Mouse (Mus musculus) heart, embryonic 14.5 days (tissue): ENCODE data around the gene Zbtb40. TPM values are rescaled to one million over a fixed set of nuclear protein-coding genes. Genes with fewer than 3 reads are reported as not detected.

Experiments
- ATAC-seq: fragments of 200-750 bp; cut with Nextera tagmentation; 2 replicates; pipeline ENCODE4 v1.8.0; 2017; ENCODE audit warnings: low read depth, moderate TSS enrichment; ENCODE audit not compliant: insufficient number of reproducible peaks, insufficient read depth, low FRiP score
- H3K27ac ChIP-seq, 2 experiments: fragments of 200-500 bp in 1 of 2; fragments of 300-500 bp in 1 of 2; sonication (generic) in 1 of 2; replicated peaks in 1 of 2; 2 replicates each; pipeline ENCODE4 v1.5.1; 2012 to 2014; ENCODE audit warnings: low read depth in 2 of 2, low read length in 2 of 2, control low read depth in 1 of 2, mild to moderate bottlenecking in 1 of 2, mixed read lengths in 1 of 2; ENCODE audit not compliant: control insufficient read depth in 1 of 2, insufficient read depth in 1 of 2
- H3K27me3 ChIP-seq: fragments of 300-500 bp; sonication (generic); 2 replicates; pipeline ENCODE4 v1.6.1; 2014; ENCODE audit warnings: mild to moderate bottlenecking, low read length, control low read depth; ENCODE audit not compliant: control insufficient read depth, insufficient read depth
- H3K36me3 ChIP-seq: fragments of 300-500 bp; sonication (generic); 2 replicates; pipeline ENCODE4 v1.6.1; 2014; ENCODE audit warnings: mild to moderate bottlenecking, control low read depth, low read length, mixed read lengths; ENCODE audit not compliant: control insufficient read depth, insufficient read depth
- H3K4me1 ChIP-seq, 2 experiments: fragments of 200-500 bp in 1 of 2; fragments of 300-500 bp in 1 of 2; sonication (generic) in 1 of 2; 2 replicates each; pipeline ENCODE4 v1.6.1; 2012 to 2014; ENCODE audit warnings: low read length in 2 of 2, control low read depth in 1 of 2, mixed read lengths in 1 of 2; ENCODE audit not compliant: control insufficient read depth in 2 of 2, insufficient read depth in 2 of 2
- H3K4me2 ChIP-seq: fragments of 300-500 bp; sonication (generic); 2 replicates; pipeline ENCODE4 v1.6.1; 2014; ENCODE audit warnings: mild to moderate bottlenecking, low read length
- H3K4me3 ChIP-seq, 2 experiments: fragments of 200-500 bp in 1 of 2; fragments of 300-500 bp in 1 of 2; sonication (generic) in 1 of 2; 2 replicates each; pipeline ENCODE4 v1.5.1; 2012 to 2014; ENCODE audit warnings: low read length in 2 of 2, mild to moderate bottlenecking in 2 of 2, control low read depth in 1 of 2, low read depth in 1 of 2, moderate library complexity in 1 of 2; ENCODE audit not compliant: control insufficient read depth in 1 of 2, insufficient read depth in 1 of 2
- H3K9ac ChIP-seq: fragments of 300-500 bp; sonication (generic); 2 replicates; pipeline ENCODE4 v1.6.1; 2014; ENCODE audit warnings: mild to moderate bottlenecking, low read length
- H3K9me3 ChIP-seq: fragments of 300-500 bp; sonication (generic); 2 replicates; pipeline ENCODE4 v1.6.1; 2016; ENCODE audit warnings: low read length, control low read depth; ENCODE audit not compliant: control insufficient read depth
- WGBS: fragments of 180-500 bp; shearing (Covaris S2); extraction: QIAGEN DNeasy Blood & Tissue Kit; methylation state at CpG from one replicate; pipeline ENCODE4 v1.1.7; 2014; 5-methylcytosine and 5-hydroxymethylcytosine counted together
- polyA plus RNA-seq: library from polyadenylated mRNA; unstranded; fragments of >200 nt; fragmentation: Nextera tagmentation; extraction: Ambion mirVana; gene quantifications from 2 replicates; pipeline ENCODE4 v1.2.1, GENCODE M21; 2014

The Zbtb40 gene
- polyA plus RNA-seq, 1 experiment from 2014 or later: 2.3 TPM

DNA sequence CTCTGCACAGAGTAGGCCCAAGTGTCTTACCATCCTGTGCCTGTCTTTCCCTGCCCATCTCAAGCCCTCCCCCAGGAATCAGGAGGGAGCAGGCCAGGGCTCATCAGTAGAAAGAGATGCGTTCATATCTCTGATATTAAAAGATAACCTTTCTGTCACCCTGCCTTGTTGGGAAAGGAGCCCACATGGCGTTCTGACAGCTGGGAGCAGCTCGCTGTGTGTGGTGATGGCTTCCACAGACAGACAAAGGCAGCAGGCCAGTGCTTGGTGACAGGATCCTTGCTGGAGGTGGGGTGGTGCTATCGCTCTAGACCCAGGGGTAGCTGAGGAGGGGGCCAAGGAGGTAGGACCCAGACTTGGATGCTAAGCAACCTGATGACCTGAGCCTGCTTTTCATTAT lies 86.2 kb downstream of the Zbtb40 start:
- ATAC-seq: no peak
- Histone ChIP-seq H3K36me3 (no peaks in the 10 kb centered on the region), H3K9me3 (no peaks in the 10 kb centered on the region), H3K27ac (no peak overlapping the region), H3K4me3 (no peak overlapping the region), H3K27me3 (peaks cover 94% of the 10 kb centered on the region), H3K4me1 (0 out of 4 replicates have a peak, but pooled peaks cover 0 to 4% of the 10 kb centered on the region in 2 experiments), H3K4me2 (no peak overlapping the region), H3K9ac (no peak overlapping the region)
- 64% methylated on average over 4 of the region's 4 CpGs for WGBS

DNA sequence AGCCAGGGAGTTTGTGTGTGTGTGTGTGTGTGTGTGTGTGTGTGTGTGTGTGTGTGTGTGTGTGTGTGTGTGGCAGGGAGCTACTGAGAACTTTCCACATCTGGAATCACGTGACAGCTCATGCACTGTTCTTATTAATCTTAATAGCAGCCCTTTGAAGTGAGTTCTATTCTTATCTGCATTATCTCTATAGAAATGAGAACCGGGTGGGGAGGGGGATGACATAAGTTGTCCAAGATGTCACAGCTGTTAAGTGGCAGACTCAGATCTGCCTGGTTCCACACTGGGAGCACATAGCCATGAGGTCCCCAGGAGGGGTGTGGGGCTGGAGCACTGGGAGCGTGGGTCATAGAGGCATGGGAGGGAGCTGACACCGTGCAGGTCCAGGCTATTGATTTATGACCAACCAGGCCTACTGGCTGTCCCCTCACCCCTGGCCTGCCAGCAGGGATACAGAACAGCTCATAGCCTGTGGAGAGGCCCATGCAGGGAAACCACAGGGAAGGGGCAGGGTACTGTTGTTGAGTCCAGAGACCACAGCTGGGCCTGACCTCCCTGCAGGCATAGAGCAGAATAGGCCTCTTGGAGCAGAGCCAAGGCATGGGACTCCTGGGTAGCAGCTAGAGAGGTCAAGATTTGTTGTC lies 86.8 kb downstream of the Zbtb40 start:
- no peak for ATAC-seq
- H3K27ac ChIP-seq: no peak overlapping the region

DNA sequence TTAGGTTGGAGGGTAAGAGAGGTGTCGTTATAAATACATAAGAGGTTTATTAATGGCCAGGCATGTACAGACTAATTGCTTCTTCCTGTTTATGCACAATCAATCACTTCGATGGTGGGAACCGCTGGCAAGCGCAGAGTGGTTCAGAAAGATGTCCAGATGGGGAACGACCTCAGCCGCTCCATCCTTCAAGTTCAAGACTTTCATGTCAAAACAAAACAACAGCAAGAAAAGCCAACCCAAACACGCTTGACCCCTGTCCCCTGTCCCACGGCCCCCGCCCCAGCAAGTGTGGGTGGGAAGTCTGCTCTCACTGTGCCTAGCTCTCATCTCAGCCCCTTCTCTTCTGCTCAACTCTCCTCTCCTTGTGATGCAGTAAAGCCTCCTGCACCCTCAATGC lies 88.0 kb downstream of the Zbtb40 start:
- no peaks in the 10 kb centered on the region for H3K9me3 ChIP-seq
- H3K9ac ChIP-seq: no peak overlapping the region
- no peak for ATAC-seq
- H3K27ac ChIP-seq: no peak overlapping the region
- H3K36me3 ChIP-seq: no peaks in the 10 kb centered on the region
- H3K4me2 ChIP-seq: no peak overlapping the region
- peaks cover 96% of the 10 kb centered on the region for H3K27me3 ChIP-seq
- peaks cover 0 to 11% of the 10 kb centered on the region in 2 experiments; a peak in 1 of 4 replicates for H3K4me1 ChIP-seq
- 70% methylated on average over 9 of the region's 9 CpGs for WGBS
- no peak overlapping the region for H3K4me3 ChIP-seq

More for the DNA sequence above, 86.8 kb downstream of the Zbtb40 start:
- no peak overlapping the region for H3K9ac ChIP-seq
- no peak overlapping the region for H3K4me2 ChIP-seq
- H3K36me3 ChIP-seq: no peaks in the 10 kb centered on the region
- 43% methylated on average over 4 of the region's 4 CpGs for WGBS
- peaks cover 96% of the 10 kb centered on the region for H3K27me3 ChIP-seq
- no peak overlapping the region for H3K4me3 ChIP-seq
- peaks cover 0 to 6% of the 10 kb centered on the region in 2 experiments; a peak in 1 of 4 replicates for H3K4me1 ChIP-seq
- H3K9me3 ChIP-seq: no peaks in the 10 kb centered on the region

DNA sequence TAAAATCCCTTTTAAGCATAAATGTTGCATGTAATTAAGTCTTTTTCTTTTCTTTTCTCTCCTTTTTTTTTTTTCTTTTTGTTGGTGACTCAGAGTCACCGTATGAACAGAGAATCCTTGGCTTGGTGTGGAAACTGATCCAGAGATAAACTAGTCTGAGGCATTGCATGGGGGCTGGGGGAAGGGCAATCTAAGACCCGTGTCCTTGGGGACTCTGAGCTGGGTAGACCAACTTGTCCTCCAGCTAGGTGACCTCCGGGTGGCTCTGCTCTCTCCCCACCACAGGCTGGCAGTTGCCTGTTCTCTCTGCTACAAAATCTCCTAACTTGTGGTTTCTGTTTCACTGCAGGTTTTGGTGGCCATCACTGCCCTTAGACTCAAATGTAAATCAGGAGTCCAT lies 88.5 kb downstream of the Zbtb40 start:
- no peak overlapping the region for H3K9ac ChIP-seq
- WGBS: 41% methylated on average over 3 of the region's 3 CpGs
- peaks cover 96% of the 10 kb centered on the region for H3K27me3 ChIP-seq

DNA sequence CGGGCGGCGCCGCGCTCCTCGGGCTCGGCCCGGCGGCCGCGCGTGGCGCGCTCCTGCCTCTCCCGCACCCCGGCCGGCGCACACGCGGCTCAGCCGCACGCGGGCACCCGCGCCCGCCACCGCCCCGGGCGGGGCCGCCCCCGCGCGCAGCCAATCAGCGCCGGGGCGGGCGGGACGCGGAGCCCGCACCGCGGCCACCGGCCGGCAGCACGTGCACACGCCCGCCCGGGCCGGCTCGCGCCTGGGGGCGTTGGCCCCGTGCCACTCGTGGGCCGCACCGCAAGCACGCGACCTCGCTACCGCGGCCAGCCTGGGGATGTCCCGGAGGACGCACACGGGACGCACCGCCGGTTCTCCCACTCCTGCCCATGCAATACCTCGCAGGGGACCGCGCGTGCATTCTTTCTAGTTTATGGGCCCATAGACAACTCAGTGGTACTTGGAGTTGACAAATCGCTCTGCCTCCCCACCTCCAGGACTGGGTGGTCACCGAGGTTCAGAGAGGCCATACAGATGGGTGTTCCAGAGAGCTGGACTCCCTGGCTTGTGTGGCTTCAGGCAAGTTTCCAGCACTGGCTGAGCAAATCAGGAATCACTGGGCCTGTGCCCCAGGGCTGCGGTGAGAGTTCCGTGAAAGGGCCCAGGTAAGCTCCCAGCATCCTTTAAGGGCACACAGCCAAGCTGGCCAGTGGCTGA lies 91.7 kb downstream of the Zbtb40 start, which contains the start of gene Epha8:
TSS of gene Epha8 (minus strand) at position 66 of the 696 bp plus-strand sequence.
- no peak within 1 kb of the TSS; the same call in 1 of the 2 replicates for H3K9ac ChIP-seq

More for the DNA sequence above, 88.5 kb downstream of the Zbtb40 start:
- H3K4me1 ChIP-seq: peaks cover 0 to 11% of the 10 kb centered on the region in 2 experiments; a peak in 1 of 4 replicates
- no peak for ATAC-seq
- no peak overlapping the region for H3K4me3 ChIP-seq
- no peaks in the 10 kb centered on the region for H3K9me3 ChIP-seq
- H3K27ac ChIP-seq: no peak overlapping the region
- no peak overlapping the region for H3K4me2 ChIP-seq
- no peaks in the 10 kb centered on the region for H3K36me3 ChIP-seq

DNA sequence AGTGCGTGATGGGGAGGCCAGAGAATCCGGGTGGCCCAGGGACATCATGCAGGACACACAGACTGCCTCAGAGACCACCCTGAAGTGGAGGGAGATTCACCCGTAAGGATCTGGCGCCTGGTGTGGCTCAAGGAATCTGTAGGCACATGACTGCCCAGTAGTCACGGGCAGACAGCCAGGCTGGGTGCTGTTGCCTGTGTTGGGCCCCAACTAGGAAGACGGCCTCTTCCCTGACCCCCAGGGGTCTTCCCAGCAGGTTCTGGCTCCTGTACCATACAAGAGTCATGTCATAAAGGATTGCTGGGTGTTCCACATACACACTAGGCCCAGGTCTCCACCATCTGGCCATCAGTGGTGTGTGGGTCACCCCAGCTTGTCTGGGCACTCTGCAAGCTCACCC lies 94.0 kb downstream of the Zbtb40 start:
- Histone ChIP-seq H3K9ac (no peak overlapping the region), H3K4me3 (no peak overlapping the region), H3K9me3 (no peaks in the 10 kb centered on the region), H3K4me1 (peaks cover 0 to 7% of the 10 kb centered on the region in 2 experiments; a peak in 1 of 4 replicates), H3K27me3 (peaks cover 91% of the 10 kb centered on the region), H3K4me2 (no peak overlapping the region), H3K36me3 (no peaks in the 10 kb centered on the region), H3K27ac (no peak overlapping the region)
- ATAC-seq: no peak
- 64% methylated on average over 6 of the region's 6 CpGs for WGBS

More for the DNA sequence above, 91.7 kb downstream of the Zbtb40 start, which contains the start of gene Epha8:
- WGBS: 3% methylated on average over 49 of the region's 75 CpGs
- H3K4me1 ChIP-seq: peaks cover 0 to 7% of the 10 kb centered on the region in 2 experiments; a peak in 1 of 4 replicates
- H3K9me3 ChIP-seq: no peaks in the 10 kb centered on the region
- H3K4me3 ChIP-seq: peak within 1 kb of the TSS; percentile 25 to 32; a peak in 3 of 4 replicates
- H3K36me3 ChIP-seq: no peaks in the 10 kb centered on the region
- no peak within 1 kb of the TSS for H3K27ac ChIP-seq
- H3K27me3 ChIP-seq: peaks cover 97% of the 10 kb centered on the region
- no peak for ATAC-seq
- H3K4me2 ChIP-seq: peak within 1 kb of the TSS; percentile 68

DNA sequence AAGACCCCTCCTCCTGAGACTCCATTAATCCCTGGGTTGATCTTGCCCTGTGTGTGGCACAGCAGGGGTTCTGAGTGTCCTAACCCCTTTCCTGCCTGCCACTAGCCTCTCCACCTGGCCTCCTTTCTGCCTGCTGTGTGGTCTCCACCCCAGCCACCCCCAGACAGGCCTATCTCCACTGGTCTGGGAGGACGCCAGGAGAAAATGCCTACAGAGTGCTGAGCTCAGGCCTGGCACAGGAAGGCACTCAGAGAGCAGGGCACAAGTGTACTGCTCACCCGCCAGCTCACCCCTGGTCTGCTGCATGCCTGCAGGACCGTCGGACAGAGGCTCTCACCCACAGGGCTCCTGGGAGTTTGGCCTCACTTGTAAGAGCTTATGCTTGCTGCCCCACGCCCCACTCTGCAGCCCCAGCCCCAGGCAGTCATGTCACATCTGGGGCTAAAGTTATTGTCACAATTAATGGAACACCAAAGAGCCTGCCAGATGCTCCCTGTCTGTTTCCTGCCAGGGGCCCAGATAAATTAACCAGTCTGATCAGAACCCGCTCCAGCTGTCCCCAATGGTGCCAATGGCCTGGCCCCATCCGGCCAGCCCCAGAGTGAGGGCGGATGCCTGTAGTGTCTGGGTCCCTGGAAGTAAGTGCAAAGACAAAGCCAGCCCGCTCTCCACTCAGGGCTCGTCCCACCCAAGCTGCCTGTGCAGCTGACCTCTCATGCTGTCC lies 99.2 kb downstream of the Zbtb40 start:
- H3K4me2 ChIP-seq: no peak overlapping the region

More for the DNA sequence above, 99.2 kb downstream of the Zbtb40 start:
- H3K27ac ChIP-seq: no peak overlapping the region
- H3K4me1 ChIP-seq: no peaks in the 10 kb centered on the region
- H3K36me3 ChIP-seq: no peaks in the 10 kb centered on the region
- no peak overlapping the region for H3K9ac ChIP-seq
- ATAC-seq: peak; percentile 23; the same call in 1 of the 2 replicates
- H3K9me3 ChIP-seq: no peaks in the 10 kb centered on the region
- H3K4me3 ChIP-seq: no peak overlapping the region
- WGBS: 45% methylated on average over 10 of the region's 10 CpGs
- peaks cover 85% of the 10 kb centered on the region for H3K27me3 ChIP-seq
